Mouse (Mus musculus): ENCODE measurements around the gene Als2. TPM values are rescaled to one million over a fixed set of nuclear protein-coding genes. Genes with fewer than 3 reads are reported as not detected.

The Als2 gene
- total and polyA plus RNA-seq, 3 experiments = 13.4 to 41.0 (median 25.0) TPM

GRCm38 (mm10) chr1:59180003-59180402 lies 57.0 kb downstream of the Als2 start (continued):
- TF ChIP-seq ZNF384 (IDR thresholded peaks at IDR 0.05; ENCODE audit: low read depth, low read length) = no peak
- TF ChIP-seq JUN (IDR thresholded peaks at IDR 0.05; ENCODE audit: insufficient read depth, low read depth, low read length) = peak; percentile 82
- TF ChIP-seq ZKSCAN1 (IDR thresholded peaks at IDR 0.05; ENCODE audit: borderline replicate concordance, low read depth, low read length) = no peak
- TF ChIP-seq GABPA (IDR thresholded peaks at IDR 0.05; ENCODE audit: insufficient replicate concordance, low read depth, low read length) = no peak
- peak; percentile 90 for TF ChIP-seq ETS1 (conservative IDR thresholded peaks at IDR 0.05; ENCODE audit: low read depth, low read length)
- peak; percentile 77 for TF ChIP-seq MEF2A (IDR thresholded peaks at IDR 0.05; ENCODE audit: borderline replicate concordance, low read depth, low read length)
- no peak for TF ChIP-seq USF1 (IDR thresholded peaks at IDR 0.05; ENCODE audit: low read depth, low read length)
- TF ChIP-seq RAD21 (IDR thresholded peaks at IDR 0.05; ENCODE audit: low read depth, low read length) = no peak
- no peak for TF ChIP-seq NELFE (IDR thresholded peaks at IDR 0.05; ENCODE audit: low read depth, low read length)
- peak; percentile 92 for TF ChIP-seq BHLHE40 (IDR thresholded peaks at IDR 0.05; ENCODE audit: low read depth, low read length)
- TF ChIP-seq NRF1 (IDR thresholded peaks at IDR 0.05; ENCODE audit: low read depth, low read length) = no peak
- TF ChIP-seq TCF12 (IDR thresholded peaks at IDR 0.05; ENCODE audit: low read depth, low read length) = peak; percentile 67; the same call in 1 of the 2 replicates

- H3K4me2 ChIP-seq (ENCODE audit: insufficient read depth, low read depth, poor library complexity, severe bottlenecking) = no peak overlapping the region
- peak overlapping the region in 1 of 3 experiments; percentile 32 for H3K4me3 ChIP-seq (replicated peaks in 1 of 3; ENCODE audit: low read depth in 2 of 3, low read length in 2 of 3, poor library complexity in 1 of 3)
- no peak for DNase-seq (ENCODE audit: extremely low read depth)
- 0 out of 2 replicates have a peak overlapping the region, but pooled peaks have one; percentile 7 for H3K27ac ChIP-seq (ENCODE audit: insufficient read depth, low read depth)
- dilution Hi-C loops (cut with MboI; ENCODE audit: extremely low pct_ligation_motif_present, extremely low pct_unique_long_range_greater_than_20kb, low sequenced_read_pairs) = no loop called here
- no peaks in the 10 kb centered on the region for H3K27me3 ChIP-seq (replicated peaks)
- in situ Hi-C loops (cut with MboI; ENCODE audit: low pct_ligation_motif_present, low pct_unique_long_range_greater_than_20kb, low sequenced_read_pairs) = no loop called here
- H3K79me2 ChIP-seq (replicated peaks; ENCODE audit: control insufficient read depth, extremely low read depth, insufficient read depth, poor library complexity, severe bottlenecking) = no peaks in the 10 kb centered on the region
- H3K36me3 ChIP-seq (replicated peaks in 1 of 2; ENCODE audit: control insufficient read depth in 1 of 2, insufficient read depth in 1 of 2, low read length in 1 of 2) = peaks cover 36 to 79% of the 10 kb centered on the region in 2 experiments
- no peaks in the 10 kb centered on the region for H3K9me3 ChIP-seq (replicated peaks; ENCODE audit: low read length)
- H3K9ac ChIP-seq (ENCODE audit: insufficient read depth, low read depth) = no peak overlapping the region
- H3K4me1 ChIP-seq (ENCODE audit: control insufficient read depth in 1 of 2, insufficient read depth in 2 of 2) = peaks cover 14 to 46% of the 10 kb centered on the region in 2 experiments
- TF ChIP-seq IRF4 (IDR thresholded peaks at IDR 0.05; ENCODE audit: low read depth, low read length) (no peak), RAD21 (IDR thresholded peaks at IDR 0.05; ENCODE audit: low read depth, low read length) (no peak), JUN (IDR thresholded peaks at IDR 0.05; ENCODE audit: insufficient read depth, low read depth, low read length) (no peak), MYC (IDR thresholded peaks at IDR 0.05; ENCODE audit: low read depth, low read length) (no peak), ZNF384 (IDR thresholded peaks at IDR 0.05; ENCODE audit: low read depth, low read length) (no peak), EP300 (IDR thresholded peaks at IDR 0.05; ENCODE audit: low read length) (no peak), USF1 (IDR thresholded peaks at IDR 0.05; ENCODE audit: low read depth, low read length) (no peak), ZKSCAN1 (IDR thresholded peaks at IDR 0.05; ENCODE audit: borderline replicate concordance, low read depth, low read length) (no peak), NELFE (IDR thresholded peaks at IDR 0.05; ENCODE audit: low read depth, low read length) (no peak), JUND (conservative IDR thresholded peaks at IDR 0.05; ENCODE audit: low read depth, low read length) (no peak), MAX (IDR thresholded peaks at IDR 0.05; ENCODE audit: low read length) (no peak), MAFK (IDR thresholded peaks at IDR 0.05; ENCODE audit: insufficient replicate concordance, low read length) (no peak), NRF1 (IDR thresholded peaks at IDR 0.05; ENCODE audit: low read depth, low read length) (no peak)
Observed at GRCm38 (mm10) chr1:59178401-59178800, 58.6 kb downstream of the Als2 start.
